Mouse (Mus musculus) macrophage (primary cell): ENCODE data around the gene Fkbp1a. TPM values are rescaled to one million over a fixed set of nuclear protein-coding genes. Genes with fewer than 3 reads are reported as not detected.
A peak's percentile ranks its signal among the peaks of the same experiment; 100 is the strongest.

Experiments used
- H3K27ac ChIP-seq: fragments of 350-480 bp; formaldehyde crosslinking; 2 replicates; pipeline ENCODE4 v1.9.0; 2021
- H3K36me3 ChIP-seq: fragments of 350-480 bp; formaldehyde crosslinking; 2 replicates; pipeline ENCODE4 v1.9.0; 2021; ENCODE audit errors: inconsistent target
- H3K4me3 ChIP-seq: fragments of 350-480 bp; formaldehyde crosslinking; 2 replicates; pipeline ENCODE4 v1.9.0; 2021; ENCODE audit errors: inconsistent target
- H3K79me2 ChIP-seq: fragments of 350-480 bp; formaldehyde crosslinking; 2 replicates; pipeline ENCODE4 v1.9.0; 2021; ENCODE audit errors: inconsistent target
- WGBS: methylation state at CpG from one replicate; pipeline ENCODE4 v1.1.7; 2026; ENCODE audit warnings: inconsistent platforms; ENCODE audit not compliant: missing documents; 5-methylcytosine and 5-hydroxymethylcytosine counted together
- polyA plus RNA-seq: library from polyadenylated mRNA; stranded (reverse); fragments of 250-400 nt; gene quantifications from 3 replicates; pipeline ENCODE4 v1.2.4, GENCODE M21; 2018; ENCODE audit warnings: inconsistent platforms
- total RNA-seq, 78 experiments: library from RNA; depleted of rRNA; stranded (reverse); fragments of 250-400 nt; gene quantifications; 1 replicate in 9 of 78; 2 replicates in 24 of 78; 3 replicates in 43 of 78; 4 replicates in 2 of 78; pipeline ENCODE4 v1.2.4; 2018; ENCODE audit warnings: inconsistent platforms in 56 of 78

The Fkbp1a gene
- 100 to 1,000 TPM in 1 of 26 experiments, 10 to 100 TPM in 25; 16.2 to 117 (median 43.1) TPM for total RNA-seq (2018; cell fraction: chromatin; rRNA removed)
- 100 to 1,000 TPM in 22 of 26 experiments, 10 to 100 TPM in 4; 80.0 to 191 (median 136) TPM for total RNA-seq (2018; cell fraction: cytosol; rRNA removed)
- total RNA-seq (2018; cell fraction: nucleus; rRNA removed): 100 to 1,000 TPM in 4 of 26 experiments, 10 to 100 TPM in 22; 31.6 to 143 (median 62.3) TPM
- polyA plus RNA-seq: 135 to 176 TPM (median 151 TPM) in 3 replicates

DNA sequence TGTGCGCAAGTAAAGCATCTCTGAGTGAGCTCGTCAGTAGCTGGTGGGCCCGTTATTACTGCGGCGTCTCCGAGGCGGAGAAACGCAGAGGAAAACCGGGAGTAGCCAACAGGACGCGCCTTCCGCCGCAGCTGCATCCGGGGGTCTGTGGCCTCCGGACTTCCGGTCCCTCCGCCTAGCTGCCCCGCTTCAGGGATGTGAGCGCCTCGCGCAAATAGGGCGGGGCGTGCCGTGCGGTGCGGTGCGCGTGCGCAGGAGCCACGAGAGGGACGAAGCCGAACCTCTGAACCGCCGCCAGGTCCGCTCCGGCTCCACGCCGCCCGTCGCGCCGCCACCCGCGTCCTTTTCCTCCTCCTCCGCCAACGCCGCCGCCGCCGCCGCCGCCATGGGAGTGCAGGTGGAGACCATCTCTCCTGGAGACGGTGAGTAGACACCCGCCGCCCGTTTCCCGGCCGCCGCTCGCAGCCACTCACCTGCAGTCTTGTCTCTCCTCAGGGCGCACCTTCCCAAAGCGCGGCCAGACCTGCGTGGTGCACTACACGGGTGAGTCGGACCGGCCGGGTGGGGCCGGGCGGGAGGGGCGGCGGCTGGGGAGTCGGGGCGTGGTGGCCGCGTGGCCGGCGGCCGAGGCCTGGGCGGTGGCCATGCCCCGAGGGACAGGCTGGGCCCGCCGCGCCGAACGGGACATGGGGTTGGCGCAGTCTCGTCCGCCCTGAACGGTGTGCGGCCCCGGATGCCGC is at the start of gene Fkbp1a:
Gene Fkbp1a, plus strand, starts transcription at position 161 of the 740 bp plus-strand sequence.
- under 1% methylated on average over 86 of the region's 93 CpGs for WGBS
- Histone ChIP-seq H3K27ac (peak within 1 kb of the TSS; percentile 68), H3K4me3 (peak within 1 kb of the TSS; percentile 69), H3K79me2 (peaks cover 47% of the 10 kb centered on the region), H3K36me3 (peaks cover 6% of the 10 kb centered on the region; the same call in 1 of the 2 replicates)

DNA sequence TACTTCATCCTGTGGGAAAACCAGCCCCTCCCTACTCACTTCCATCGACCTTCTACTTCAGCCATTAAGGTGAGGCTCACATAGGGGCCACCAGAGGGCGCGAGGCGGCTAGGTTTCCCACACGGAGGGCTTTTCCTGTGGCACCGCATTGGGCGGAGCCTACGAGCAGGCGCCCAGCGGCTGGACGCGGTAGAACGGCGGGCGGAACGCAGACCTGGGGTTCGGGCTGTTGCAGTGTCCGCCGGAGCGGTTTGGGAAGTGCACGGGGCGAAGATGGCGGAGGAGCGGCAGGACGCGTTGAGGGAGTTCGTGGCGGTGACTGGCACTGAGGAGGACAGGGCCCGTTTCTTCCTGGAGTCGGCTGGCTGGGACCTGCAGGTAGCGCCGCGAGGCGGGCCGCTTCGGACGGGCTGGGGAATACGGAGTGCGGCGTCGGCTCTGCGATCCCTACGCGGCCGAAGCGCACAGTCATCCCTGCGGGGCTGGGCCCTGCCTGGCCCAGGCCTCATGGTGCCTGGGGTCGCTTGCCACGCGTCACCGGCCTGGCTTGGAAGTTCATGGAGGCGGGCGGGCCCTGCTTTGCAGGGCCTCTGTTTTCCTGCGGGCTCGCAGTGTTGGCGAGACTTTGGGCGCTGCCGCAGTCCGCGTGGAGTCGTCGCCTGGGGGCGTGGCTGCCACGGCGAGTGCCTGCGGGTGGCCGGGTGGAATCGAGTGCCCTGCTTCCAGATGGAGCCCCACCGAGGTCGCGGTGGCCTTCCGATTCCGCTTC is 48.1 kb upstream of the Fkbp1a start, which contains the start of gene Nsfl1c:
Gene Nsfl1c, plus strand, starts transcription at position 148 of the 769 bp plus-strand sequence.
- Histone ChIP-seq H3K79me2 (peaks cover 47% of the 10 kb centered on the region), H3K27ac (no peak within 1 kb of the TSS), H3K36me3 (peaks cover 20% of the 10 kb centered on the region), H3K4me3 (peak within 1 kb of the TSS; percentile 45)
- 0% methylated on average over 50 of the region's 73 CpGs for WGBS

DNA sequence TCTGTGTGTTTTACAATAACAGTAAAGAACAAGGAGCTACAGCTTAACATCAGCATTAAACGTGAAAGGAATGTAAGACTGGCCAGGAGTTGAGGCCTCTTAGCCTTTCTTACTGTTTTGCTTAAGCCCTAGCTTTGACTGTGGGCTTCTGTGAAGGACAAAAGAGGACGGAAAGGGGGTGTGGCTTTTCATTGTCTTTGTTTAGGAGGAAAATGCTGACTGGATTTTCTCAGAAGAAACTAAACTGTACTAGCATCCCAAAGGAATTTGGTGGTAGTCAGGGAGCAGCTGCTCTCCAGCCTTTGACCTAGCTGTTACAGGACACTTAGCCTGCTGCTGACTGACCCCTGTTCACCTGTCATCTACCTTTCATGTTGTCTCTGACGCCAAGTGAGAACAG is 43.9 kb upstream of the Fkbp1a start:
- H3K27ac ChIP-seq: no peak overlapping the region
- peaks cover 60% of the 10 kb centered on the region for H3K36me3 ChIP-seq
- H3K79me2 ChIP-seq: peaks cover 58% of the 10 kb centered on the region
- no peak overlapping the region for H3K4me3 ChIP-seq
- 94% methylated on average over 3 of the region's 3 CpGs for WGBS

DNA sequence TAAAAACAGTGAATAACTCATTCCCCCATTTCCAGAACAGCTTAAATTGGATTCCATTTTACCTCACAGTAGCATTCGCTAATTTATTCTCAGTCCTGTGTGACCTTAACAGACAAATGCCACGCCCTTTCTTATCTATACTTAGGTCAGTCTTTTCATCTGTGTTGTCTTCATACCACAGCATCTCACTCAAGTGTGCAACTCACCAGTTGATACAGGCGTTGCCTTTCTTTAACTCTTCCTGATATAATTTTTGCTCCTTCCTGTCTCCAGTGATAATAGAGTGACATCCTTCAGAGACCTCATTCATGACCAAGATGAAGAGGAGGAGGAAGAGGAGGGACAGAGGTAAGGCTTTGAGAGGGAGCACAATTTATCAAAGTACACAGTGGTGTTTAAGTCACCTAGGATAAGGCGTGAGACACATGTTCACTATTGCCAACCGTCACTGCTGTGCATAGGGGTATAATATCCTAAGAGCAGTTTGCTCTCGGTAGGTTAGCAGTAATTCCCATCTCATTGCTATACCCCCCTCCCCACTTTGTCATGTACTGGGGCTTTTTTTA is 41.8 kb upstream of the Fkbp1a start:
- Histone ChIP-seq H3K36me3 (peaks cover 80% of the 10 kb centered on the region), H3K27ac (no peak overlapping the region), H3K79me2 (peaks cover 48% of the 10 kb centered on the region), H3K4me3 (no peak overlapping the region)
- WGBS: 94% methylated on average over 6 of the region's 6 CpGs

DNA sequence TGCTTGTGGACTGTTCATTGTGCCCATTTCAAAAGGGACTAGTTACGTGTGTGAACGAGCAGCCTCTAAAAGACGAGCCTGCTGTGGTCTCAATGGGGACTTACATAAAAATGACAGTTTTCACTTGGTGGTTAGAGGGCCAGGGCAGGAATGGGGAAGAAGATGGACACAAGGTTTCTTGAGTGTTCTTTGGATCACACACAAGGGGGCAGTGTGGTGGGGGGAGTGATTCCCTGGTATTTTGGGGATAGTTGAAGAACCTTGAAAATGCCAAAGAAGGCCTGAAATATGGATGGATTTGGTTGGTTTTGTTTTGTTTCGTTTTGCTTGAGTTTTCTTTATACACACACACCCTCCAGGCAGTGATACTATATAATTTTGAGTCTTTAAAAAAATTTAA is 38.1 kb upstream of the Fkbp1a start:
- Histone ChIP-seq H3K79me2 (peaks cover 11% of the 10 kb centered on the region; the same call in 1 of the 2 replicates), H3K4me3 (no peak overlapping the region), H3K27ac (no peak overlapping the region), H3K36me3 (peaks cover 88% of the 10 kb centered on the region)
- 69% methylated on average over 4 of the region's 4 CpGs for WGBS

DNA sequence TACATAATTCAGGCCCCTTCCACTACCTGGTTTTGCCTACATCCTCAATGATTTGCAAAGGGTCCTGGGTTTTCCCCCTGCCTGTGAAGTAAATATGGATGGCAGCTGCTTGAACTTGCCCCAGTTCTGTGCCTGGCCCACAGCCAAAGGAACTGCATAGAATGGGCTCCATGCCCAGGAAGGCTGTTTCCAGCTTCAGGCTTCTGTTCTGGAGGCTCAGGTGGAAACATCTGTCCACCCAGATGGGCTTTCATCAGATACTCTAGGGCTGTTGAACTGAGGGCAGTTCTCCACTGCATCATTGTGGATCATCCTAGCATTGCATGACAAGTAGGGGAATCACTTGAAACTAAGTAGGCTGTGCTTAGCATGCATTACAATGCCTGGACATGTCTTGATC is 30.1 kb upstream of the Fkbp1a start:
- Histone ChIP-seq H3K27ac (no peak overlapping the region), H3K36me3 (peaks cover 55% of the 10 kb centered on the region), H3K4me3 (no peak overlapping the region), H3K79me2 (no peaks in the 10 kb centered on the region)

DNA sequence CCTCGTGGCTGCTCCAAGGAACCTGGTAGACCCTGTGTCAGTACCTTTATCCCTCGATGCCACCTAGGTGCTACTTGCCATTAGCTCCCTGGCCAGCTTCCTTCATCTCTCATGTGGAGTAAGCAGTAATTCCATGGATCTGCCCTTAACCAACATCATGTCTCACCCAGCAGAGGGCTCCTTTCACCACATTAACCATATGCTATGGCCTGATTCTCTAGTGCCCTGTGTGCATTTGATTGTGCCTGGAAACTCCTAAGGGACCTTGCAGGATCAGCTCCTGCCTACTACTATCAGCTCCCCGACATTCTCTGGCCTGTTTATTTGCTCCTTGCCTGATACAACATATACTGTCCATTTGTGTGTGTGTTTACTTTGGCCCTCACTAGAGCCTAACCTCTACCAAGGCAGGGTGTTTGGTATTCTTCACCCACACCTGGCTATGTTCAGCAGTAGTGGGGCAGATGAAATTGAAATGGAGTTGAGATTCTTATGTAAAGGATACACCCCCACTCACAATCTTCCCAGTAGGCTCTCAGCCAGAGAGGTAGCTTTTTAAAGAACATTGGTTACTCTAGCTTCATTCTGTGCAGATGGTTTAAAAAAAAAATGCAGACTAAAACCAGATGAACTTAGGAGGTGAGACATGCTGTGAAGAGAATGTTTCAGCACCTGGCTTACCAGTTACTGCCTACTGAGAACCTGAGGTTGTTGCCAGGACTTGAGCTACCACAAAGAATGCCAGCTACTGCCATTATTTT is 28.6 kb upstream of the Fkbp1a start:
- H3K27ac ChIP-seq: no peak overlapping the region
- H3K36me3 ChIP-seq: peaks cover 47% of the 10 kb centered on the region
- no peaks in the 10 kb centered on the region for H3K79me2 ChIP-seq
- WGBS: 96% methylated on average over 3 of the region's 3 CpGs
- no peak overlapping the region for H3K4me3 ChIP-seq

DNA sequence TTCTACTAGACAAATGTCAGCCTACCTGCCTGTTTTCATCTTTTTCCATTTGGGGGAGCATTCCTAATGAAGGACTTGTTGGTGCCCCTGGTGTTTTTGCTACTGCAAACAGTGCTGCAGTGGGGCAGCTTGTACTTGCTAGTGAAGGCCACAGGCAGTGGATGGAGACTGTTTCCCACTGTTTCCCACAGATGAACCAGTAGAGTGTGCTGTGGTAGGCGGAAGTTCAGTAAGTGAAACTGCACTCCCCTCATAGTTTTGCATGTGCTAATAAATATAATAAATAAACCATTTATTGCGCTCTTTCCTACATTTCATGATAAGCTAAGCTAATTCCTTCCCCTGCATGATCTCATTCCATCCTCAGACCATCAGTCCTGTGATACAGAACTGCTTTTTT is 23.3 kb upstream of the Fkbp1a start:
- Histone ChIP-seq H3K27ac (no peak overlapping the region), H3K4me3 (no peak overlapping the region), H3K36me3 (peaks cover 12% of the 10 kb centered on the region), H3K79me2 (no peaks in the 10 kb centered on the region)
- WGBS: 91% methylated on average over 2 of the region's 2 CpGs

DNA sequence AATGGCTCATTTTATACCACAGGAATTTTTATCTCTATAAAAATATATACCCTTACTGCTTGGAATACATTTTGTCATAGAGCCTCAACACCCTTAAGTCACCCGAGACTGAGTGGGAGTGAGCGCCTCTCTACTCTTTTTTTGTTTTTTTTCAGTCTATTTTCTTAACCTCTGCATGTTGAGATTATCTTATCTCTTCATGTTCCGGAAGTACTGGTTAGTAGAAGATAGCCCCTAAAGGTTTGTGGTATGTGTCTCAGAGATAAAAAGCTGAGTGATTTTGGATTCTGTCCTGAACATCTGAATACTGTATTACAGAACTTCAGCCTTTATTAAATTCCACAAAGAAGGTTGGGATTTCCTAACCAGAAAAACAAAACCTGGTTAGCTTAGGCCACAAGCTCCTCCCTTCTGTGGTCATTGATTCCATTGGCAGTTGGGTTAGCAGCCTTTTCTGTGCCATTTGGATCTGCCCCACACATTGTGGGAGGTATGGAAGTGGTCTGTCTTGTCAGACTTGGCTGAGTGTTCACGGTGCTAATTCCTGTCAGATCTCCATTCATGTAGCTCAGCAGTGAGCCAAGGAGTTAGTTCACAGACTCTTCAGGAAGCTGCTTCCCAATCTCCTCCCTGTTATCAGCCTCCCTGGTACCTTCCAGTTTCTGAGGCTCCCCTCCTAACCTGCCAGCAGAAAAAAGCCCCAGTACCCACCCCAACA is 17.8 kb upstream of the Fkbp1a start:
- H3K27ac ChIP-seq: no peak overlapping the region
- no peak overlapping the region for H3K4me3 ChIP-seq
- no peaks in the 10 kb centered on the region for H3K36me3 ChIP-seq
- WGBS: 81% methylated on average over 4 of the region's 4 CpGs
- H3K79me2 ChIP-seq: no peaks in the 10 kb centered on the region

DNA sequence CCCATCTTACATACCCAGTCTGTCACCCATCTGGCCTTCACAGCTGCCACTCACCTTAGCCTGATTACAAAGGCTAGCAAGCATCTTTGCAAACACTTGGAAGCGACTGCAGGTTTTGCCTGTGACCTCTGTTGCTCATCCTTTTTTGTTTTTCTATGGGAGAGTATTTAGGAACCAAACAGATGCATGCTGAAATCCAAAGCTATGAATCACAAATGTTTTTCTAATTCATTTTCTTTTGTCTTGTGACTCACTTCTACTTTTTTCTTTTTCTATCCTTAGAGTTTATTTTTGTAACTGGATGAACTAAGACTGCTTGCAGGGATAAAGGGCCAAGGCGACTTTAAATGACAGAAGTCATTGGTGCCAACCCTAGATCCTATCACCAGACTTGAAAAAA is 16.8 kb upstream of the Fkbp1a start:
- H3K4me3 ChIP-seq: no peak overlapping the region
- no peaks in the 10 kb centered on the region for H3K79me2 ChIP-seq
- H3K27ac ChIP-seq: no peak overlapping the region
- 94% methylated on average over 2 of the region's 2 CpGs for WGBS
- no peaks in the 10 kb centered on the region for H3K36me3 ChIP-seq

DNA sequence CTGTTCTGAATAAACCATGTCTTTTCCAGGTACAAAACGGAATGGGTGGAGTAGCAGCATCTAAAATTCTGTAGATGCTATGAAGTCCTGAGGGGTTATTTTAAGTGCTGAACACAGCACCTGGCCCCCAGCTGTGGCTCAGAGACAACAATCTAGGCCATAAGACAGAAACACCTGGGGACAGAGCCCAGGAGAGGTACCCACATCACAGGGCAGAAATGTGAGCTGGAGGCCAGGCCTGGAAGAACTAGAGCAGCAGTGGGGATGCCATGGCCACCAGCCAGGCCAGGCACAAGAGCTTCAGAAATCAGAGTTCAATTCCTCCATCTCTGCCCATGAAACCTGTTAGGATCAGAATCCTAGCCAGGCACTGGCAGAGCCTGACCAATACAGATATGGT is 14.2 kb upstream of the Fkbp1a start:
- Histone ChIP-seq H3K79me2 (no peaks in the 10 kb centered on the region), H3K27ac (no peak overlapping the region), H3K4me3 (no peak overlapping the region), H3K36me3 (no peaks in the 10 kb centered on the region)
- WGBS: 86% methylated on average over 1 of the region's 1 CpGs

DNA sequence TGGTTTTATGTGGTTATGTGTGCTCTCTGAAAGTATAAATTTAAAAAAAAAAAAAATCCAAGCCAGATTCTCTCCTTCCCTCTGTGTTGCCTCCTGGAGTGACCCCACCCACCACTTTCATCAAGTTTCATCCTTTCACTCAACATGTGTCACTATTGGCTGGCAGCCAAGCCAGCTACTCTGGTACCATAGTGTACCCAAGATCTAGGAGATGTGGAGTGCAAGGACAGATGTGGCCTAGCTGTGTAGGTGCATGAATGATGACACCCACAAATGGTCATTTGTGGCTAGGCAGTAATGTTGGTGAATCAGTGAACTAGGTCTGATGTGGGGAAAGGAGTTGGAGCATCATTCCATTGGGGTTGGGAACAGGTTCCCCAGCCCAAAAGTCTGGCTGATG is 13.1 kb upstream of the Fkbp1a start:
- Histone ChIP-seq H3K79me2 (no peaks in the 10 kb centered on the region), H3K36me3 (no peaks in the 10 kb centered on the region), H3K27ac (no peak overlapping the region), H3K4me3 (no peak overlapping the region)

DNA sequence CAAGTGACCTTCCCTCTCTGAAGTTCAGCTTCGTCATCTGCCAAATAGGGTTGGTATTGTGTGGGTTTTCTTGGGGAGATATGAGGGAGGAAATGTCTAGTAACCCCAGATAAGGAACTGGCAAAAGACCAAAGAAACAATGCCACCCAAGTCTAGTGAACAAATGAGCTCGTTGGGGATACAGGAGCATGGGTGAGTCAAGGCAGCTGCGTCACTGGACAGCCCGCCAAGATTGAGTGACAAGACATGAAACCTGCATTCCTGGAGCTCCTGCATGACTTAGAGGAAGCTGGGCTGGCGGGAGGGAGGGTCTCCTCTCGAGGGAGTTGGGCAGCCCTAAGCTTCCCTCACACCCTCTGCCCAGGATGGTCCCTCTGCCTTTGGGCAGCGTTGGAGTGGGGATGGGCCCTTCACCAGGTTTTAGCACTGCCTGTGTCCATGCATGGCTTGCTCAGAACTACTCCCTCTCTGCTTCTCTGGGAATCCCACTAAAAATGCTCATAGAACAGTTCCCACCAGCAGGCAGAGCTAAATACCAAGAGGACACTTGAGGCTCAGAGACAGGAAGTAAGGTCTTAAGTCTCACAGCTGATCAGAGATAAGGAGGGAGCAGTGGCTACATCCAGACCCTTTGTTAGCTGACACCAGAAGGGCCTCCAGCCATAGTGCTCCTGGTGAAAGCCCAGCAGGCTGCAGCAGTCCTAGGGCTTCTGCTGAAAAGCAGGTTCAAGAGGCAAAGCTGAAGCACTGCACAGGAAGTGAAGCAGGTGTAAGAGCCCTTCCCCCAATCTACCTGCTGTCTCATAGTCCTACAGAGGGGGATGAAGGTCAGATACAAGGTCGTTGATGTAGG is 11.7 kb upstream of the Fkbp1a start:
- no peaks in the 10 kb centered on the region for H3K36me3 ChIP-seq
- 41% methylated on average over 8 of the region's 8 CpGs for WGBS
- H3K27ac ChIP-seq: no peak overlapping the region
- H3K79me2 ChIP-seq: no peaks in the 10 kb centered on the region
- H3K4me3 ChIP-seq: no peak overlapping the region
